Comparison of ENCODE assay signal across 7 mouse cellular contexts in genomic region chr7:75455223-75456151, GRCm38 (mm10). TPM values are rescaled to one million over a fixed set of nuclear protein-coding genes. Genes with fewer than 3 reads are reported as not detected.
DNase-seq lines count a peak whose midpoint lies in the region; ATAC-seq lines count a peak whose summit lies in the region.

Gene Akap13, plus strand, starts transcription at chr7:75455534.

- ATAC-seq in intestine, embryonic 15.5 days: peak; percentile 100

- peak within 1 kb of the TSS; percentile 100 for H3K27ac ChIP-seq in intestine, embryonic 15.5 days
- peak within 1 kb of the TSS; percentile 98 for H3K27ac ChIP-seq in midbrain, embryonic 10.5 days (replicated peaks)

- peak within 1 kb of the TSS; percentile 96 for H3K4me3 ChIP-seq in intestine, embryonic 15.5 days (replicated peaks)
- peak within 1 kb of the TSS; percentile 92 for H3K4me3 ChIP-seq in midbrain, embryonic 10.5 days

- peak within 1 kb of the TSS; percentile 97 for H3K9ac ChIP-seq in intestine, embryonic 15.5 days

- intact Hi-C loops in gastrocnemius, postnatal 36 days (cut with DNase I): loop anchor here (5.0 kb wide), 1 partner anchor 58 kb away; no protein-coding TSS in a partner anchor
- intact Hi-C loops in left cerebral cortex, postnatal 25 days (cut with DNase I): loop anchor here (1.0 kb wide), 1 partner anchor 101 kb away; no protein-coding TSS in a partner anchor

- no peaks in the 10 kb centered on the region for H3K9me3 ChIP-seq in intestine, embryonic 15.5 days
- no peaks in the 10 kb centered on the region; the same call in 1 of the 2 replicates for H3K9me3 ChIP-seq in midbrain, embryonic 10.5 days (replicated peaks)

- no peaks in the 10 kb centered on the region for H3K36me3 ChIP-seq in intestine, embryonic 15.5 days
- H3K36me3 ChIP-seq in midbrain, embryonic 10.5 days: no peaks in the 10 kb centered on the region

- peak; percentile 98 for DNase-seq in adrenal gland, adult 2 months
- DNase-seq in embryo, embryonic 11.5 days (ENCODE audit: low read depth, low spot score): peak; percentile 93
- DNase-seq in gastrocnemius, postnatal 36 days: peak; percentile 95 to 97
- peak; percentile 96 to 99 for DNase-seq in left cerebral cortex, postnatal 25 days (ENCODE audit: low spot score in 2 of 2)
- peak; percentile 97 for DNase-seq in midbrain, embryonic 10.5 days (ENCODE audit: low spot score)
- peak; percentile 94 for DNase-seq in right cerebral cortex, postnatal 4 days

- no peaks in the 10 kb centered on the region for H3K27me3 ChIP-seq in intestine, embryonic 15.5 days (replicated peaks)
- H3K27me3 ChIP-seq in midbrain, embryonic 10.5 days (ENCODE audit: low read depth, poor library complexity, severe bottlenecking): no peaks in the 10 kb centered on the region

- peak within 1 kb of the TSS; percentile 87 for H3K4me2 ChIP-seq in intestine, embryonic 15.5 days (replicated peaks)

- H3K4me1 ChIP-seq in intestine, embryonic 15.5 days (replicated peaks): peaks cover 9% of the 10 kb centered on the region; the same call in 1 of the 2 replicates
- H3K4me1 ChIP-seq in midbrain, embryonic 10.5 days: peaks cover 21% of the 10 kb centered on the region

- under 1% methylated on average over 85 of the region's 94 CpGs for WGBS in intestine, embryonic 15.5 days
- under 1% methylated on average over 89 of the region's 94 CpGs for WGBS in midbrain, embryonic 10.5 days

RNA-seq across cellular contexts. Expression of gene Akap13, which starts in this region (rescaled TPM):
- 10 to 100 TPM; 51.3 to 66.8 TPM for total RNA-seq in adrenal gland, adult 2 months (2021)
- polyA plus RNA-seq in adrenal gland, adult 2 months (2012; rRNA removed): 8.8 and 9.0 TPM in 2 replicates
- 10 to 100 TPM; 47.3 to 70.7 TPM for total RNA-seq in gastrocnemius, postnatal 36 days (2021)
- 29.4 and 31.2 TPM in 2 replicates for polyA plus RNA-seq in intestine, embryonic 15.5 days (2015; fragmentation: Nextera tagmentation; extraction: Ambion mirVana)
- total RNA-seq in left cerebral cortex, postnatal 25 days (2021): 10 to 100 TPM; 23.1 to 24.3 TPM
- polyA plus RNA-seq in midbrain, embryonic 10.5 days (2016; fragmentation: Nextera tagmentation; extraction: Ambion mirVana): 28.7 and 29.0 TPM in 2 replicates

Comparison
In these comparisons a context has a peak if more than half of its experiments do, and no peak if none do; other contexts are left out.
1. Peak in every context shown above with its lines: DNase-seq, ATAC-seq, H3K4me3 ChIP-seq and H3K27ac ChIP-seq.